Mouse (Mus musculus): ENCODE results near the gene Slc12a5. TPM values are rescaled to one million over a fixed set of nuclear protein-coding genes. Genes with fewer than 3 reads are reported as not detected.

Slc12a5 gene
- total RNA-seq, 2 experiments from 2014 or later, result 0.36 to 0.53 TPM

- peak; percentile 5; the same call in 1 of the 2 replicates for TF ChIP-seq CTCF (IDR thresholded peaks at IDR 0.05)
- no peak for DNase-seq
- Histone ChIP-seq H3K4me3 (no peak overlapping the region), H3K27ac (no peak overlapping the region)
- intact Hi-C loops (cut with DNase I), result no loop called here
Observed at GRCm38 (mm10) chr2:164952448-164952847, 8.2 kb upstream of the Slc12a5 start.

GRCm38 (mm10) chr2:164953224-164953623 lies 7.4 kb upstream of the Slc12a5 start:
- intact Hi-C loops (cut with DNase I), result no loop called here

GRCm38 (mm10) chr2:164955725-164956124 lies 4.9 kb upstream of the Slc12a5 start:
- Histone ChIP-seq H3K27ac (no peak overlapping the region), H3K4me3 (no peak overlapping the region)
- no peak for TF ChIP-seq CTCF (IDR thresholded peaks at IDR 0.05)
- no peak for DNase-seq
- intact Hi-C loops (cut with DNase I), result no loop called here

More at GRCm38 (mm10) chr2:164953224-164953623, 7.4 kb upstream of the Slc12a5 start:
- no peak overlapping the region for H3K27ac ChIP-seq
- H3K4me3 ChIP-seq, result no peak overlapping the region
- peak; percentile 95 for TF ChIP-seq CTCF (IDR thresholded peaks at IDR 0.05)
- peak; percentile 82 for DNase-seq

GRCm38 (mm10) chr2:164956195-164956594 lies 4.4 kb upstream of the Slc12a5 start:
- Histone ChIP-seq H3K4me3 (no peak overlapping the region), H3K27ac (no peak overlapping the region)
- no peak for TF ChIP-seq CTCF (IDR thresholded peaks at IDR 0.05)
- intact Hi-C loops (cut with DNase I), result no loop called here
- DNase-seq, result no peak

GRCm38 (mm10) chr2:164957548-164958315 lies 2.9 kb upstream of the Slc12a5 start:
- H3K27ac ChIP-seq, result no peak overlapping the region
- intact Hi-C loops (cut with DNase I), result no loop called here
- no peak overlapping the region for H3K4me3 ChIP-seq
- no peak for DNase-seq
- TF ChIP-seq CTCF (IDR thresholded peaks at IDR 0.05), result peak; percentile 22; the same call in 1 of the 2 replicates

- H3K27ac ChIP-seq, result no peak overlapping the region
- intact Hi-C loops (cut with DNase I), result loop anchor here (5.0 to 10.0 kb wide), 2 partner anchors 71 to 153 kb away; partner anchors contain the start of gene Ncoa5
- peak; percentile 63 for DNase-seq
- TF ChIP-seq CTCF (IDR thresholded peaks at IDR 0.05), result peak; percentile 71
- peak overlapping the region; percentile 73; the same call in 1 of the 2 replicates for H3K4me3 ChIP-seq
Observed at GRCm38 (mm10) chr2:164961506-164962182, 1.0 kb downstream of the Slc12a5 start.

GRCm38 (mm10) chr2:164962183-164962580 lies 1.6 kb downstream of the Slc12a5 start:
- H3K27ac ChIP-seq, result no peak overlapping the region
- DNase-seq, result no peak
- H3K4me3 ChIP-seq, result no peak overlapping the region
- no peak for TF ChIP-seq CTCF (IDR thresholded peaks at IDR 0.05)
- intact Hi-C loops (cut with DNase I), result loop anchor here (5.0 to 10.0 kb wide), 2 partner anchors 70 to 153 kb away; partner anchors contain the start of gene Ncoa5

- no peak for TF ChIP-seq CTCF (IDR thresholded peaks at IDR 0.05)
- intact Hi-C loops (cut with DNase I), result loop anchor here (5.0 to 10.0 kb wide), 2 partner anchors 68 to 150 kb away; partner anchors contain the start of gene Ncoa5
- DNase-seq, result no peak
- Histone ChIP-seq H3K4me3 (no peak overlapping the region), H3K27ac (no peak overlapping the region)
Observed at GRCm38 (mm10) chr2:164964242-164964894, 3.8 kb downstream of the Slc12a5 start.

- no peak for TF ChIP-seq CTCF (IDR thresholded peaks at IDR 0.05)
- intact Hi-C loops (cut with DNase I), result loop anchor here (5.0 to 10.0 kb wide), 2 partner anchors 67 to 150 kb away; partner anchors contain the start of gene Ncoa5
- no peak for DNase-seq
- no peak overlapping the region for H3K27ac ChIP-seq
- no peak overlapping the region for H3K4me3 ChIP-seq
Observed at GRCm38 (mm10) chr2:164964981-164965380, 4.4 kb downstream of the Slc12a5 start.

GRCm38 (mm10) chr2:164966381-164966780 lies 5.8 kb downstream of the Slc12a5 start:
- intact Hi-C loops (cut with DNase I), result loop anchor here (10.0 kb wide), 1 partner anchor 148 kb away; no protein-coding TSS in a partner anchor

GRCm38 (mm10) chr2:164967193-164967592 lies 6.6 kb downstream of the Slc12a5 start:
- no peak for TF ChIP-seq CTCF (IDR thresholded peaks at IDR 0.05)
- intact Hi-C loops (cut with DNase I), result loop anchor here (10.0 kb wide), 1 partner anchor 148 kb away; no protein-coding TSS in a partner anchor
- no peak overlapping the region for H3K4me3 ChIP-seq
- no peak for DNase-seq
- H3K27ac ChIP-seq, result no peak overlapping the region

More at GRCm38 (mm10) chr2:164966381-164966780, 5.8 kb downstream of the Slc12a5 start:
- Histone ChIP-seq H3K4me3 (no peak overlapping the region), H3K27ac (no peak overlapping the region)
- no peak for DNase-seq
- TF ChIP-seq CTCF (IDR thresholded peaks at IDR 0.05), result no peak

GRCm38 (mm10) chr2:164967761-164968440 lies 7.3 kb downstream of the Slc12a5 start:
- no peak for TF ChIP-seq CTCF (IDR thresholded peaks at IDR 0.05)
- intact Hi-C loops (cut with DNase I), result loop anchor here (10.0 kb wide), 1 partner anchor 147 kb away; no protein-coding TSS in a partner anchor
- DNase-seq, result no peak
- H3K27ac ChIP-seq, result no peak overlapping the region
- no peak overlapping the region for H3K4me3 ChIP-seq

Data from gastrocnemius, adult 2 months (tissue).